Mouse (Mus musculus): ENCODE results near the gene Antxr1. TPM values are rescaled to one million over a fixed set of nuclear protein-coding genes. Genes with fewer than 3 reads are reported as not detected.
A peak's percentile ranks its signal among the peaks of the same experiment; 100 is the strongest.

The Antxr1 gene
- total and polyA plus RNA-seq, 2 experiments from 2014 or later: 4.2 to 17.9 TPM

DNA sequence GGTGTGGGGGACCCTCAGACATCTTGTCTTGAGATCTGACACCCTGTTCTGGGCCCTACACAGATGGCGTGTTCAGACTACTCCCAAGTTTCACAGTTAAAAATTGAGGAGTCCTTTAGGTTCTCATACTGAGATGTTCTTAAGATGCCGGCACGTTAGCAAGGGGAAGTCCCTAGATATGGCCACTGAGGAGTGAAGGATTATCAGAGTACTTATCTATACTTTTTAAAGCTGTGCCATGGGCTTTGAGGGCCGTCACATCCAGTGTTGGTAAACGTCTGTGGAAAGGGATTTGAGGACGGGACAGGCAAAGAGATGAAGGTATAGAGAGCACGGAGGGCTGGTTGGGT lies 182.4 kb downstream of the Antxr1 start:
- no peaks in the 10 kb centered on the region for H3K36me3 ChIP-seq (ENCODE audit: insufficient read depth, low read length)

DNA sequence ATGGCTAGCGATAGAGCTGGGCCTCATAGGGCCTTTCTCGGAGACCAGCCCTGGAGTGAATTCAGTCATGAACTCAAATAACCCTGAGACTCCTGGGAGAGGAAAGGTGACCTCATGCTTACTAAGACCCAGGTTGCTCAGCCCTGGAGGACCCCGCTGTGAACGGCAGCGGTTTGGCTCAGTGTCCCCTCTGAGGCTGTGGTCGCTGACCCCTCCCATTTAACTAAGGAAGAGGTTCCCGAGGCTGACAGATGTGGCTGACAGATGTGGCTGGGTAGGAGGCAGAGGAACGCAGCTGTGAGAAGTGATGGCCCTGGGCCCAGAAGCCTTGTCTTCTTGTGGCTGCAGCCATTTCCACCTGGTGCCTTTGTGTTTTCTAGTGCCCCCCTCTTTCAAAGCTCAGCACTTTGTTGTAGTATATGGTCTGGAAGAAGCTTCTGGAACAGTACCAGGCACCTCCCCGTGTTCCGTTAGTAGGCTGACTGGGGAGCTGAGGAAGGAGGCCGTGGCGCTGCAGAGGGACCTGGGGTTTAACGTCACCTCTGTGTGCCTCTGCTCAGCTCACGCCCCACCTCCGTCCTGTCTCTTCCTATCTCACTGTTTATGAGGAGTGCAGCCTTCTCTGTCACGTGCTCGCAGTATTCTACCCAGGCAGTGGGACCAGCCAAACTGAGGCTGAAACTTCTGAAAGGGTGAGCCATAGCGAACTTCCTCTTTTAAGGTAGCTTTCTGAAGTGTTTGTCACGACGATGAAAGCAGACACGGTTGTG lies 183.0 kb downstream of the Antxr1 start:
- WGBS: 79% methylated on average over 21 of the region's 21 CpGs

More for the DNA sequence above, 182.4 kb downstream of the Antxr1 start:
- DNase-seq (ENCODE audit: low spot score) (no peak), ATAC-seq (no peak)
- WGBS: 84% methylated on average over 7 of the region's 7 CpGs
- Histone ChIP-seq H3K27ac (no peak overlapping the region), H3K27me3 (ENCODE audit: insufficient read depth, low read length) (no peaks in the 10 kb centered on the region), H3K4me2 (ENCODE audit: low read depth, low read length) (no peak overlapping the region), H3K4me1 (ENCODE audit: insufficient read depth, low read length) (no peaks in the 10 kb centered on the region), H3K4me3 (ENCODE audit: low read length) (no peak overlapping the region), H3K9me3 (ENCODE audit: low read length) (no peaks in the 10 kb centered on the region), H3K9ac (replicated peaks; ENCODE audit: low read length) (no peak overlapping the region)
- no peak for TF ChIP-seq CTCF (IDR thresholded peaks at IDR 0.05; ENCODE audit: low read depth)

DNA sequence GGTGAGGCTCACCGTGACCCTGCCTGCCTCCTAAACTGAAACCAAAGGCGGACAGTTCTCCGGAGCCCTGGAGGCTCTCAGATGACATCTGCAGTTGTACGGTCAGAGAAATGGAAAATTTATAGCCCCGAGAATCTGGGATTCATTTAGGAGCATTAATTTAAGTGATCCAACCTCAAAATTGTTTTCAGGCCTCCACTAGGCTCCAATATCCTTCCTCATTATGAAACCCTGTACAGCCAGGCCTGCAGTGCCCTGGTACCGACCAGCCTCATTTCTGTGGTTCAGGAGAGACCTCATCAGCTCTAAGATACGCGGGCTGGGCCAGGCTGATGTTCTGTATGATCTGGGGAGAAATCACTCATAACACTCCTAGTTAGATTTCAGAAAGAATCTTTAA lies 184.2 kb downstream of the Antxr1 start:
- TF ChIP-seq CTCF (IDR thresholded peaks at IDR 0.05; ENCODE audit: low read depth): no peak
- no peak overlapping the region for H3K9ac ChIP-seq (replicated peaks; ENCODE audit: low read length)
- H3K36me3 ChIP-seq (ENCODE audit: insufficient read depth, low read length): no peaks in the 10 kb centered on the region
- H3K27me3 ChIP-seq (ENCODE audit: insufficient read depth, low read length): no peaks in the 10 kb centered on the region
- 91% methylated on average over 8 of the region's 8 CpGs for WGBS
- H3K4me3 ChIP-seq (ENCODE audit: low read length): no peak overlapping the region
- no peak overlapping the region for H3K27ac ChIP-seq
- no peaks in the 10 kb centered on the region for H3K4me1 ChIP-seq (ENCODE audit: insufficient read depth, low read length)
- no peak overlapping the region for H3K4me2 ChIP-seq (ENCODE audit: low read depth, low read length)
- ATAC-seq (no peak), DNase-seq (ENCODE audit: low spot score) (no peak)
- H3K9me3 ChIP-seq (ENCODE audit: low read length): no peaks in the 10 kb centered on the region

More for the DNA sequence above, 183.0 kb downstream of the Antxr1 start:
- H3K9me3 ChIP-seq (ENCODE audit: low read length): no peaks in the 10 kb centered on the region
- DNase-seq (ENCODE audit: low spot score) (no peak), ATAC-seq (no peak)
- TF ChIP-seq CTCF (IDR thresholded peaks at IDR 0.05; ENCODE audit: low read depth): no peak
- no peak overlapping the region for H3K27ac ChIP-seq
- H3K27me3 ChIP-seq (ENCODE audit: insufficient read depth, low read length): no peaks in the 10 kb centered on the region
- no peaks in the 10 kb centered on the region for H3K36me3 ChIP-seq (ENCODE audit: insufficient read depth, low read length)
- no peak overlapping the region for H3K9ac ChIP-seq (replicated peaks; ENCODE audit: low read length)
- no peak overlapping the region for H3K4me3 ChIP-seq (ENCODE audit: low read length)
- no peaks in the 10 kb centered on the region for H3K4me1 ChIP-seq (ENCODE audit: insufficient read depth, low read length)
- H3K4me2 ChIP-seq (ENCODE audit: low read depth, low read length): no peak overlapping the region

DNA sequence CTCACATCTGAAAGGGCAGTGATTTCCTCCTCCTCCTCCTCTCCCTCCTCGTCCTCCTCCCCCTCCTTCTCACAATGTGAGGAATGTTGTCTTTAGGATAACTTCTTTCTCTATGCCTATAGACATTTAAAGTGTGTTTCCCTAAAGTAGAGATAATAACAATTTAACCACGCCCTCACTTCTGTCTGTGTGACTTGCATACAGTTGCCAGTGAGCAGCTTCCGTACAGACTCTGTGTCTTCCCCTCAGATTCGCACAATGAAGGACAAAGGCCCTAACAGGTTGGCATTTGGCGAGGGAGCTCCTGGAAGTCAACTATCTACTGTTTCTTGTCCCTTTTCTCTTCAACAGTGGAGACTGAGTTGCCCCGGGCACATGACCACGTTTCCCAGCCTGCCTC lies 185.2 kb downstream of the Antxr1 start:
- H3K4me2 ChIP-seq (ENCODE audit: low read depth, low read length): no peak overlapping the region
- H3K36me3 ChIP-seq (ENCODE audit: insufficient read depth, low read length): no peaks in the 10 kb centered on the region
- 76% methylated on average over 7 of the region's 7 CpGs for WGBS

DNA sequence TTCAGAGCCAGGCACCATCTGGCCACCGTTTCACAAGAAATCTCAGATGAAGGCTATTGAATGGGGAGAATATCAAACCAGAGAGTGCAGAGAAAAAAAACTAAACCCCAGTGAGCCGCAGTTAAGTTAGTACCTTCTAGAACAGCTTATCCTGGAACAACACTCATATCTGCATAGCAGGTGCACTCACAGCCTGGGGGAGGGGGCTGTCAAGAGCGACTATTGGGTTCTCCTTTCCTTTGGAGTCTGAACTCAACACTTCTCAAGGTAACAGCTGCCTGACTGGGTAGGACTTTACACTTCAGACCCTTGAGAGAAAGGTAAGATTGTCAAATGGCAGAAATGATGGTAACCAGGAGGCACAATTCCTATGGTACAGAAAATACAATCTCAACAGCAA lies 187.7 kb downstream of the Antxr1 start:
- 79% methylated on average over 3 of the region's 3 CpGs for WGBS
- no peak for ATAC-seq
- no peak overlapping the region for H3K9ac ChIP-seq (replicated peaks; ENCODE audit: low read length)
- H3K9me3 ChIP-seq (ENCODE audit: low read length): no peaks in the 10 kb centered on the region
- no peaks in the 10 kb centered on the region for H3K36me3 ChIP-seq (ENCODE audit: insufficient read depth, low read length)
- no peaks in the 10 kb centered on the region for H3K27me3 ChIP-seq (ENCODE audit: insufficient read depth, low read length)
- no peak overlapping the region for H3K27ac ChIP-seq
- TF ChIP-seq CTCF (IDR thresholded peaks at IDR 0.05; ENCODE audit: low read depth): no peak
- no peak overlapping the region for H3K4me2 ChIP-seq (ENCODE audit: low read depth, low read length)
- H3K4me1 ChIP-seq (ENCODE audit: insufficient read depth, low read length): no peaks in the 10 kb centered on the region
- no peak for DNase-seq (ENCODE audit: low spot score)
- H3K4me3 ChIP-seq (ENCODE audit: low read length): no peak overlapping the region

More for the DNA sequence above, 185.2 kb downstream of the Antxr1 start:
- Histone ChIP-seq H3K9ac (replicated peaks; ENCODE audit: low read length) (no peak overlapping the region), H3K4me3 (ENCODE audit: low read length) (no peak overlapping the region), H3K27ac (no peak overlapping the region), H3K9me3 (ENCODE audit: low read length) (no peaks in the 10 kb centered on the region), H3K27me3 (ENCODE audit: insufficient read depth, low read length) (no peaks in the 10 kb centered on the region), H3K4me1 (ENCODE audit: insufficient read depth, low read length) (no peaks in the 10 kb centered on the region)
- no peak for TF ChIP-seq CTCF (IDR thresholded peaks at IDR 0.05; ENCODE audit: low read depth)
- no peak for ATAC-seq
- no peak for DNase-seq (ENCODE audit: low spot score)

DNA sequence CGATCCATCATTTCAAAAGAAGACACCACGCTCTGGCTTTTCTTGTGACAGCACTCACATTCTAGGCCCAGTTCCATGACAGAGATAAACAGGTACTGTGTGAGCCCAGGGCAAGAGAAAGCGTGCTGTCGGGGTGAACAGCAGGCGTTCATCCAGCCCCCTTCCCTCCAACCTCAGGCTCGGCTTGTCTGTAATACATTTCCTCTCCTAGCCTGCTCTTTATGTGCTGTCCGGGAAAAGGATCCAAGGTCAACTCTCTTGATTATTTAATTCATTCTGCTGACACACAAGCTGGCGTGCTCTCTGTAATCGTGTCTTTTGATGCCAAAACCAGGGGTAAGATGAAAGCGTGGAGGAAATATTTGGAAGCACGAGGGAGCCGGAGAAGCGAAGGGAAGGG lies 192.0 kb downstream of the Antxr1 start:
- H3K9ac ChIP-seq (replicated peaks; ENCODE audit: low read length): no peak overlapping the region
- DNase-seq (ENCODE audit: low spot score) (peak; percentile 28), ATAC-seq (no peak)
- TF ChIP-seq CTCF (IDR thresholded peaks at IDR 0.05; ENCODE audit: low read depth): no peak
- no peak overlapping the region for H3K4me2 ChIP-seq (ENCODE audit: low read depth, low read length)
- no peak overlapping the region for H3K4me3 ChIP-seq (ENCODE audit: low read length)
- no peaks in the 10 kb centered on the region for H3K36me3 ChIP-seq (ENCODE audit: insufficient read depth, low read length)
- no peaks in the 10 kb centered on the region for H3K27me3 ChIP-seq (ENCODE audit: insufficient read depth, low read length)
- H3K27ac ChIP-seq: peak overlapping the region; percentile 26; the same call in 1 of the 2 replicates
- no peaks in the 10 kb centered on the region for H3K9me3 ChIP-seq (ENCODE audit: low read length)
- WGBS: 37% methylated on average over 13 of the region's 13 CpGs
- H3K4me1 ChIP-seq (ENCODE audit: insufficient read depth, low read length): no peaks in the 10 kb centered on the region

DNA sequence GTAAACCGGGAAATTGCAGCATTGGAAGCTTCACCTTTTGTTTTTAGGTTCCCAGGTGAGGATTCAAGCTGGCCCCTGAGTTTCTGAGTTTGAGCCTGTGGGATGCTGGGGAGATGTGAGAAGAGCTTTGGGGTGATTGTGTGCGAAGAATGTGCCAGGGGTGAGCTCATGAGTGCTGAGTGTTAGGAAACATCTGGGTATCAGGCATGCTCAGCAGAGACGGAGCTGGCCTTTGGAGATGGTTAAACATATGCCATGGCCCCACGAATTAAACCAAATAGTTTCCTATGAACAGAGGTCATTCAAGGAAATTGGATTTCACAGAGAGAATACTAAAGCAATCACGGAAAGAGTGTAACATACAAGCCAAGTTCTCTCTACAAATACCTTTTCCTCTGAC lies 193.4 kb downstream of the Antxr1 start:
- H3K27ac ChIP-seq: no peak overlapping the region
- H3K27me3 ChIP-seq (ENCODE audit: insufficient read depth, low read length): no peaks in the 10 kb centered on the region
- DNase-seq (ENCODE audit: low spot score) (no peak), ATAC-seq (no peak)
- H3K4me3 ChIP-seq (ENCODE audit: low read length): no peak overlapping the region
- H3K9me3 ChIP-seq (ENCODE audit: low read length): no peaks in the 10 kb centered on the region
- no peaks in the 10 kb centered on the region for H3K36me3 ChIP-seq (ENCODE audit: insufficient read depth, low read length)
- WGBS: 82% methylated on average over 5 of the region's 5 CpGs
- H3K9ac ChIP-seq (replicated peaks; ENCODE audit: low read length): no peak overlapping the region
- H3K4me1 ChIP-seq (ENCODE audit: insufficient read depth, low read length): no peaks in the 10 kb centered on the region
- no peak for TF ChIP-seq CTCF (IDR thresholded peaks at IDR 0.05; ENCODE audit: low read depth)
- H3K4me2 ChIP-seq (ENCODE audit: low read depth, low read length): no peak overlapping the region

Data from hindbrain, postnatal 0 days (tissue).